Mouse (Mus musculus) lung, embryonic 14.5 days (tissue): ENCODE results near the gene Tctex1d4. TPM values are rescaled to one million over a fixed set of nuclear protein-coding genes. Genes with fewer than 3 reads are reported as not detected.
A peak's percentile ranks its signal among the peaks of the same experiment; 100 is the strongest.

ENCODE experiments used
- ATAC-seq: fragments of 200-750 bp; cut with Nextera tagmentation; 2 replicates; pipeline ENCODE4 v1.8.0; 2017; ENCODE audit warnings: mild to moderate bottlenecking, moderate TSS enrichment, moderate library complexity; ENCODE audit not compliant: insufficient read depth
- DNase-seq: peaks from one replicate; pipeline ENCODE4 v3.0.0-alpha.2; 2015
- H3K27ac ChIP-seq: fragments of 300-500 bp; sonication (generic); 2 replicates; pipeline ENCODE4 v1.5.1; 2014; ENCODE audit warnings: low read depth, mild to moderate bottlenecking, moderate library complexity
- H3K27me3 ChIP-seq: fragments of 300-500 bp; sonication (generic); 2 replicates; pipeline ENCODE4 v1.6.1; 2014; ENCODE audit warnings: low read length, control low read depth; ENCODE audit not compliant: insufficient read depth
- H3K36me3 ChIP-seq: fragments of 300-500 bp; sonication (generic); 2 replicates; pipeline ENCODE4 v1.6.1; 2014; ENCODE audit warnings: control low read depth; ENCODE audit not compliant: insufficient read depth
- H3K4me1 ChIP-seq: fragments of 300-500 bp; sonication (generic); 2 replicates; pipeline ENCODE4 v1.6.1; 2014; ENCODE audit warnings: antibody characterized with exemption, control low read depth; ENCODE audit not compliant: insufficient read depth
- H3K4me2 ChIP-seq: fragments of 300-500 bp; sonication (generic); 2 replicates; pipeline ENCODE4 v1.6.1; 2014; ENCODE audit warnings: mild to moderate bottlenecking
- H3K4me3 ChIP-seq: fragments of 300-500 bp; sonication (generic); 2 replicates; pipeline ENCODE4 v1.5.1; 2014; ENCODE audit warnings: low read depth, low read length
- H3K9ac ChIP-seq: fragments of 300-500 bp; sonication (generic); 2 replicates; pipeline ENCODE4 v1.6.1; 2014
- H3K9me3 ChIP-seq: fragments of 300-500 bp; sonication (generic); 2 replicates; pipeline ENCODE4 v1.6.1; 2016; ENCODE audit warnings: low read depth, low read length, control low read depth
- CTCF ChIP-seq: IDR thresholded peaks from 2 replicates; pipeline ENCODE4 v1.5.1; 2016; ENCODE audit warnings: antibody characterized with exemption, low read depth
- WGBS: fragments of 180-500 bp; shearing (Covaris S2); extraction: QIAGEN DNeasy Blood & Tissue Kit; methylation state at CpG from one replicate; pipeline ENCODE4 v1.1.7; 2014; 5-methylcytosine and 5-hydroxymethylcytosine counted together
- polyA plus RNA-seq: library from polyadenylated mRNA; unstranded; fragments of >200 nt; fragmentation: Nextera tagmentation; extraction: Ambion mirVana; gene quantifications from 2 replicates; pipeline ENCODE4 v1.2.1, GENCODE M21; 2014

The Tctex1d4 gene
- polyA plus RNA-seq, 1 experiment from 2014 or later = not detected

DNA sequence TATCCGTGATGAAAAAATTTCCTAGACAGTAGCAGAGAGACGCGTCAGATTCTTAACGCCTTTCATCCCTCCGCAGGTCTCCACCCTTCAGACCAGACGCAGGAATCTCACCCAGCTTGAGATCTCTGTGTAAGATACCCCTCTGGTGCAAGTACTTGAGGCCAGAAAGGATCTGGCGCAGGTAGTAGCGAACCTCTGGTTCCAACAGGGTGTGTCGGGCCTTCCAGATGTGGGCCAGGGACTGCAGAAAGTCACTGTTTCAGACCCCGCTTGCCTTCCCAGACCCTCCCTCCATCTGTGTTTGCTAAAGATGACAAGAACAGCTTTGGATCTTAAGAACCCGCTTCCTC, 6.2 kb downstream of the Tctex1d4 start:
- WGBS = 19% methylated on average over 11 of the region's 11 CpGs
- H3K4me1 ChIP-seq = peaks cover 14% of the 10 kb centered on the region; the same call in 1 of the 2 replicates

DNA sequence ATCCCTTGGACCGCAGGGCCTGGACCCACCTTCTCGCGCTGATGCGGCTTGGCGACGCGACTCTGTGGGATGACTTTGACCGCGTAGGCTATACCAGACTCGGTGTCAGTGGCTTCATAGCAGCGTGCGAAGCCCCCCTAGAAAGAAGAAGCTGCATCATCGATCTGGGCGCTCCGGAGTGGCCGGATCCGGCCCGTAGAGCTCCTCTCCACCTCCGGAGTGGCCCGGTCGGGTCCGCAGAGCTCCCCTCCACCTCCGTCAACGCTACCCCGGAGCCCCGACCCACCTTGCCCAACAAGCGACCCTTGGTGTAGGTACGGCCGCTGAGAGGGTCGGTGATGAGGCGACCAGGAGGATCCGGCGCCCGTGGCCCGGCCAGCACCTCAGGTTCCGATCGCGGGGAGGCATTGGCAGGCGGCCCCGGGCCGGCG, 6.8 kb downstream of the Tctex1d4 start:
- H3K27me3 ChIP-seq = peaks cover 18% of the 10 kb centered on the region
- WGBS = under 1% methylated on average over 42 of the region's 42 CpGs
- DNase-seq (peak; percentile 42), ATAC-seq (peak; percentile 51)
- H3K4me3 ChIP-seq = peak overlapping the region; percentile 85
- peaks cover 9% of the 10 kb centered on the region; the same call in 1 of the 2 replicates for H3K36me3 ChIP-seq
- no peak overlapping the region for H3K27ac ChIP-seq
- peak overlapping the region; percentile 100 for H3K4me2 ChIP-seq
- peak overlapping the region; percentile 73 for H3K9ac ChIP-seq
- H3K4me1 ChIP-seq = peaks cover 14% of the 10 kb centered on the region; the same call in 1 of the 2 replicates
- no peak for TF ChIP-seq CTCF
- no peaks in the 10 kb centered on the region for H3K9me3 ChIP-seq

More for the DNA sequence above, 6.2 kb downstream of the Tctex1d4 start:
- H3K27me3 ChIP-seq = peaks cover 18% of the 10 kb centered on the region
- no peak overlapping the region for H3K27ac ChIP-seq
- peak overlapping the region; percentile 73; the same call in 1 of the 2 replicates for H3K9ac ChIP-seq
- no peak for DNase-seq
- no peak for ATAC-seq
- no peak for TF ChIP-seq CTCF
- H3K9me3 ChIP-seq = no peaks in the 10 kb centered on the region
- peak overlapping the region; percentile 85 for H3K4me3 ChIP-seq
- H3K4me2 ChIP-seq = peak overlapping the region; percentile 100
- peaks cover 14% of the 10 kb centered on the region; the same call in 1 of the 2 replicates for H3K36me3 ChIP-seq

DNA sequence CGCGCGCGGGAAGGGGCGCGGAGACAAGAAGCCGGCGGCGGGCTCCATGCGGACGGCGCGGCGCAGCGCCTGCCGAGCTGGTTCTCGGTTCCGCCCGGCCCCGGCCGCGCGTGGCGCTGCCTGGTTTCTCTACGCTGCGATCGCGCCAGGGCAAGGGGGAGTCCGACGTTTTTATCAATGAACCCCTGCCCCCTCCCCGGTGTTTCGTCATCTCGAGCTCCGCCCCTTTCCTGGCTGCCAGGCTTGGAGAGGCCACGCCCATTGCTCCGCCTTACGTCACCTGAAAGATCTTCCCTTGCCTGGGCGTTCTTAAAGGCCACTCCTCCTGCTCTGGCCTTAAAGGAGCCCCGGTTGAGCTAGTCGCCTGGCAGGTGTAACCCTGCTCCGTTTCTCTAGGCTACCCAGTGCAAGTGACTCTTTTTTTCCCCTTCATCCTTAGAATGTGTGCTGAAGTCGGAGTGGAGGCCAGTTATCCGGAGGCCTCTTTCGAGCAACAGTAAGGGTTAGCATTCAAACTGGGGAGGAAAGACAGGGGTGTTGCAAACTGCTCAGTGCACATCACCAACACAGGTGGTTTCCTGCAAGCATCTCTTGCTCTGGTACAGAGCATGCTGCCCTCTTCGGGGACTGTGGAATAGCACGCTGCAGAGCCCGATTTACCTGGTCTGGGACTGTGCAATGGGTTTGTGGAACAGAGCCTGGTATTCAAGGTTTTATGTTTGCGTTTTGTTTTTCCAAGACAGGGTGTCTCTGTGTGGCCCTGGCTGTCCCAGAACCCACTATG, 7.4 kb downstream of the Tctex1d4 start, which contains the start of gene Plk3:
Gene Plk3, minus strand, starts transcription at position 147 of the 784 bp plus-strand sequence.
- WGBS = 2% methylated on average over 39 of the region's 48 CpGs
- Histone ChIP-seq H3K27ac (no peak within 1 kb of the TSS), H3K9ac (peak within 1 kb of the TSS; percentile 73), H3K4me3 (peak within 1 kb of the TSS; percentile 85), H3K4me2 (peak within 1 kb of the TSS; percentile 100), H3K27me3 (peaks cover 18% of the 10 kb centered on the region), H3K9me3 (no peaks in the 10 kb centered on the region), H3K4me1 (peaks cover 14% of the 10 kb centered on the region; the same call in 1 of the 2 replicates), H3K36me3 (peaks cover 4% of the 10 kb centered on the region; the same call in 1 of the 2 replicates)
- peak; percentile 90 for ATAC-seq
- TF ChIP-seq CTCF = peak; percentile 27; the same call in 1 of the 2 replicates
- DNase-seq = peak; percentile 98

DNA sequence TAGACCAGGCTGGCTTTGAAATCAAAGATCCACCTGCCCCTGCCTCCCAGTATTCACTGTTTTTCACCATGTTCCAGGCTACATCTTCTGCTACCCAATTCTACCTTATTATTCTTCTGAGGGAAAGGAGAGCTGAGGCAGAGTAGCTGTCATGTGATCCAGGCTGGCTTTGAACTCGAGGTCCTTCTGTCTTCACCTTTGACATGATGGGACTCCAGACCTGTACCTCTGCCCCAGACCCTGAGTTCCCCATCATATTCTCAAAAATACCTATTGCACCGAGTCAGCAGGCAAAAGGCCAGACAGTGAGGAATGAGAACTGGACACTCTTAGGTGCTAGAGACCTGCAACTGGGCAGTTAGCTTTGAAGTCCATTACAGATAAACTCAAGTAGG, 8.0 kb downstream of the Tctex1d4 start:
- Histone ChIP-seq H3K4me3 (0 out of 2 replicates have a peak overlapping the region, but pooled peaks have one; percentile 85), H3K4me1 (peaks cover 14% of the 10 kb centered on the region; the same call in 1 of the 2 replicates), H3K4me2 (peak overlapping the region; percentile 100), H3K27ac (no peak overlapping the region), H3K27me3 (peaks cover 18% of the 10 kb centered on the region), H3K9me3 (no peaks in the 10 kb centered on the region), H3K9ac (no peak overlapping the region), H3K36me3 (peaks cover 4% of the 10 kb centered on the region; the same call in 1 of the 2 replicates)
- DNase-seq (no peak), ATAC-seq (no peak)
- TF ChIP-seq CTCF = no peak
- WGBS = 21% methylated on average over 2 of the region's 2 CpGs

DNA sequence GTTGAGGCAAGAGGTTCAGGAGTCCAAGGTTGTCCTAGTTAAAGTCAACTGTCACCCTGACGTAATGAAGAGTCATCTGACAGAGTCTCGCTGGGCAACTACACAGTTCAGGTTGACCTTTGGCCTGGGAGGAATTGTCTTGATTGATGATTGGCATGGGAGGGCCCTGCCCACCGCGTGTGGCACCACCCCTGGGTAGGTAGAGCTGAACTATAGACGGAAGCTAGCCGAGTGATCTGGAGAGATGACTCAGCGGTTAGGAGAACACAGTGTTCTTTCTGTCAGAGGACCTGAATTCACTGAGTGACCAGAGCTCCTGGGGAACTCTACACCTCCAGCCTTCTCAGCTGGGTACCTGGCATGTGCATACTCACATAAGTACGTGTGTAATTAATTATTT, 9.4 kb downstream of the Tctex1d4 start:
- Histone ChIP-seq H3K27me3 (peaks cover 18% of the 10 kb centered on the region), H3K36me3 (0 out of 2 replicates have a peak, but pooled peaks cover 4% of the 10 kb centered on the region), H3K4me2 (no peak overlapping the region), H3K4me1 (peaks cover 14% of the 10 kb centered on the region; the same call in 1 of the 2 replicates), H3K27ac (no peak overlapping the region), H3K4me3 (no peak overlapping the region), H3K9me3 (no peaks in the 10 kb centered on the region), H3K9ac (no peak overlapping the region)
- no peak for TF ChIP-seq CTCF
- whole genome bisulfite sequencing = 19% methylated on average over 8 of the region's 8 CpGs
- DNase-seq (no peak), ATAC-seq (no peak)

DNA sequence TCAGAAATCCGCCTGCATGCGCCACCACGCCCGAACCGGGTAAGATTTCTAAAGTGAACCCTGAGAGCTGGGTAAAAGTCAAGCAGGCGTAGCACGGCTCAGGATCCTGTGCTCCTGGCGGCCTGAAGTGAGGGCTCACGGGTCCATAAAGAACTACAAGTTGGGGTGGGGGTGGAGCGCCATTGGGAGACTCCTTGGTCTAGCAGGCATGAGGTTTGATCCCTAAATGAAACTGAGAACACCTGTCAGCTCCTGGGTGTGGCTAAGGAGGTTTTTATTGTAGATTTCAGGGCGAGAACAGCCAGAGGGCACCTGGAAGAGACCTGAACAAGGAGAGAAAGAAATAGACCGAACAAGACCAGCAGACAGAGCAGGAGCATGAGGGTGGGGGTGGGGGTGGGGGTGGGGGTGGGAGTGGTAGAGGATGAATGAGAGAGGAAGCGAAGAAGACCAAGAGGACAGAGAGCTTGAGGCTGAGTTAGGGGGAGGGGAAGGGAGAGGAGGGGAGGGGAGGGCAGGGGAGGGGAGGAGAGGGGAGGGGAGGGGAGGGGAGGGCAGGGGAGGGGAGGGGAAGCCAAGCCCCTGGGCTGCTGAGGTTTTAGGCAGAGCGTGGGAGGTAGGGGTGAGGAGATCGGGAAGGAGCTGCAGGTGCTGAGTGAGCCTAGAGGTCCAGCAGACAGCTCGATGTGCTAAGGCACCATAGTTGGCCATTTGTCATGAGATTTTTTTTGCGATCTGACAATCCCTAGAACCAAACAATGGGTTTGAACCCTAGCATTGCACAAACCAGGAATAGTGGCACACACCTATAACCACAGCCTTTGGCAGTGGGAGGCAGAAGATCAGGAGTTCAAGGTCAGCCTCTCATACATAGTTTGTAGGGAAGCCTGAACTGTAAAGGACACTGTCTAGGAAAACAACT, 12.0 kb downstream of the Tctex1d4 start:
- no peak for TF ChIP-seq CTCF
- no peaks in the 10 kb centered on the region for H3K27me3 ChIP-seq
- no peak overlapping the region for H3K9ac ChIP-seq
- DNase-seq = no peak
- no peaks in the 10 kb centered on the region for H3K9me3 ChIP-seq
- ATAC-seq = no peak
- 0 out of 2 replicates have a peak, but pooled peaks cover 3% of the 10 kb centered on the region for H3K4me1 ChIP-seq
- H3K4me2 ChIP-seq = no peak overlapping the region
- no peak overlapping the region for H3K4me3 ChIP-seq
- WGBS = 60% methylated on average over 17 of the region's 17 CpGs
- no peak overlapping the region for H3K27ac ChIP-seq
- H3K36me3 ChIP-seq = no peaks in the 10 kb centered on the region
